Mouse (Mus musculus): ENCODE data around the gene Ino80e. TPM values are rescaled to one million over a fixed set of nuclear protein-coding genes. Genes with fewer than 3 reads are reported as not detected.

Ino80e gene
- polyA plus RNA-seq, 1 experiment = 39.6 TPM

DNA sequence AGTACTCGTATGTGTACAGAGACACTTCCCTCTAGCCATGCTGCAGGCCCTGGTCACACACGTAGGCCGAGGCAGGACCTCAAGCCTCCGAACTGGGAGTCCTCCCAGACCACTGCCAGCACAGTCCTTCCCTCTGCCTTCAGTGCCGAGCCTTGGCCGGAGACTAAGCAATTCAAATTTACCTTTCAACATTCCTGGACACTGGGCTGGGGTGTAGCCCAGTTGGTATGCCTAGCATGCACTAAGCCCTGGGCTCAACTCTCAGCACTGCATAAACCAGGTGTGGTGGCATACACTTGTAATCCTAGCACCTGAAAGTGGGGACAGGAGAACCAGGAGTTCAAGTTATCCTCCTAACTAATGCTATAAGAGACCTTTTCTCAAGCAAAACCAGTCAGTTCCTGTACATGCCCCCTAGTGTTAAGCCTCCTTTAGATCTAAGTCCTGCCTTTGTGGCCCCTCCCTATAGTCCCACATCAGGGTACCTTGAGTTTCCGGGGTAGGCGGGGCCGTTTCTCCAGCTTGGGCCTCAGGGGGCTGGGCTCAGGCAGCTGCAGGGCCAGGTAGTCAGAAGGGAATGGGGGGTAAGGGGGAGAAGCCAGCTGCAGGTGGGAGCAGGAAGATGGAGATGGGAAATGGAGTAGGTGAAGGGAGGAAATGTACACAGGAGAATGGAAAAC, 5.3 kb downstream of the Ino80e start:
- no peak for DNase-seq (ENCODE audit: low read depth)

DNA sequence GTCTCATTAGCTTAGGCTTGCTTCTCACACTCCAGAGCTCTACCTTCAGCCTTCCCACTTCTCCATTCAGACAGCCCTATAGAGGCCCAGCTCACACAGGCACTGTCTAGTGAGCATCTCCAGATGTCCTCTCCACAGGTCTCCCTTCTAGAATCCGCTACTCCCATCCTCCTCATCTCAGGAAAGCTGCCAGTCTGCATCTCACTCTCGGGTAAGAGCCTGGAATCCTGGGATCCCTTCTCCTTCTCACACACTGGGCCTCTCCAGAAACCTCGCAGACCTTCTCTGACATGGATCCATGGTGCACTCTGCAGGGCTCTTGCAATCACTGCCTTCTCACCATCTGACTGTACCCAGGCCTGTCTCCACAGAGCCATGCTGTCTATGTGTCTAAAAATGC, 6.5 kb downstream of the Ino80e start:
- no peak for DNase-seq (ENCODE audit: low read depth)

DNA sequence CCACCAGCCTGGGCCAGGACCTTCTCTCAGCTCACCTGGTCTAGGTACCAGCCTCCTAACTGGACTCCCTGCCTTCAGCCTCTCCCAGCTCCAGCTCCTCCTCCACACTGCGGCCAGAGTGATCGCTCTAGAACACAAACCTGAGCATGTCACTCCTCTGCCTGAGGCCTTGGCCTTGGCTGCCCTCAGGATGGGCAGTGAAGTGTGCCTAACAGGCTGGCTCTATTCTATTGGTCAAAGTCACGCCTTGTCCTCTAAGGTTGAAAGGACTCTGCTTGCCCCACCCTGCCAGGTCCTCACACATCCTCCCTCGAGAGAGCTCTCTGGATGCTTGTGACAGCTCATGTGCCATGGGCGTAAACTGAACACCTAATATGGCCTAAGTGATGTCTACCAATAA, 8.7 kb downstream of the Ino80e start:
- DNase-seq (ENCODE audit: low read depth) = no peak

DNA sequence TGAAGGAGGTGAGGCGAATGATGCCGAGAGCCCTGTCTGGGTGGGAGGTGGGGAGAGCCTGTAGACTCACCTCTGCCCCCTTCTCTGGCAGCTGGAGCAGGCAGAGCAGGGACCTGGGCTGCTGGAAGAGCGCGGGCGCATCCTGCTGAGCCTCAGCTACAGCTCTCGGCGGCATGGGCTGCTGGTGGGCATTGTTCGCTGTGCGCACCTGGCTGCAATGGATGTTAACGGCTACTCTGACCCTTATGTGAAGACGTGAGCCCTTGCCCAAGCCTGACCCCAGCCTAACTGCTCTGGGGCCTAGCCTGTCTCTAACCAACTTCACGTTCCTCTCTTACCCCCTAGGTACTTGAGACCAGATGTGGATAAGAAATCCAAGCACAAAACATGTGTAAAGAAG, 11.0 kb downstream of the Ino80e start:
- no peak for DNase-seq (ENCODE audit: low read depth)

DNA sequence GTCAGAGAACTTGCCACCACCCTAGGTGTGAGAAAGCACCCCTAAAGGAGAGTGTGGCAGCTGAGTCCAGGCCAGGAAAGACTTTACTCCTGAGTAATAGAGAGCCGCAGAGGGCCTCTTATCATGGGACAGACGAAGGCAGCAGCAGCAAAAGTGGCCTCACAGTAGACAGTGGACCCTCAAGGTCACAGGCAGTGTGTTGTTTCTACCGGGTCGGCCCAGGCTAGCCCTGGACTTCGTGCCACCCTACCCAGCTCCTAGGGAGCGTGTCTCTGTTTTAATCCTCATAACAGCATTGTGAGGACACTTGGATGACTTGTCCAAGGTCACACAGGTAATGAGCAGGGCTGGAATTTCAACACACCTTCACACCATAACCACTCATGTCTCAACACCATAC, 12.0 kb downstream of the Ino80e start:
- no peak for DNase-seq (ENCODE audit: low read depth)

DNA sequence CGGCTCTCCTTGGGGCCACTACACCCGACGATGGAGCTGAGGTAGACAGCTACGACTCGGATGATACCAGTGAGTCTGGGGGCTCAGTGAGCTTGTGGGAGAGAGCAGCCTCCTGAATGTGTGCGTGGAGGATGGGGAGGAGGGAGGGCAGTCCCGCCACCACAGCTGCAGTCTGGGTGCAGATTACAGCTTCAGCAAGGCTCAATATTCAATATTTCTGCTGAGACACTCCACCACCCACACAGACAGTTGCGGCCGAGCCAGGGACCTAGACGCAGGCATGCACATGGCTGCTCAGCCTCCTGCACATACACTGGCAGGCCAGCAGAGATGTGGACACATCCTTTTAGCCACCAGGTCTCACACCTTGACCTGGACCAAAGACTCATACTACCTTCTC, 13.4 kb downstream of the Ino80e start:
- no peak for DNase-seq (ENCODE audit: low read depth)

DNA sequence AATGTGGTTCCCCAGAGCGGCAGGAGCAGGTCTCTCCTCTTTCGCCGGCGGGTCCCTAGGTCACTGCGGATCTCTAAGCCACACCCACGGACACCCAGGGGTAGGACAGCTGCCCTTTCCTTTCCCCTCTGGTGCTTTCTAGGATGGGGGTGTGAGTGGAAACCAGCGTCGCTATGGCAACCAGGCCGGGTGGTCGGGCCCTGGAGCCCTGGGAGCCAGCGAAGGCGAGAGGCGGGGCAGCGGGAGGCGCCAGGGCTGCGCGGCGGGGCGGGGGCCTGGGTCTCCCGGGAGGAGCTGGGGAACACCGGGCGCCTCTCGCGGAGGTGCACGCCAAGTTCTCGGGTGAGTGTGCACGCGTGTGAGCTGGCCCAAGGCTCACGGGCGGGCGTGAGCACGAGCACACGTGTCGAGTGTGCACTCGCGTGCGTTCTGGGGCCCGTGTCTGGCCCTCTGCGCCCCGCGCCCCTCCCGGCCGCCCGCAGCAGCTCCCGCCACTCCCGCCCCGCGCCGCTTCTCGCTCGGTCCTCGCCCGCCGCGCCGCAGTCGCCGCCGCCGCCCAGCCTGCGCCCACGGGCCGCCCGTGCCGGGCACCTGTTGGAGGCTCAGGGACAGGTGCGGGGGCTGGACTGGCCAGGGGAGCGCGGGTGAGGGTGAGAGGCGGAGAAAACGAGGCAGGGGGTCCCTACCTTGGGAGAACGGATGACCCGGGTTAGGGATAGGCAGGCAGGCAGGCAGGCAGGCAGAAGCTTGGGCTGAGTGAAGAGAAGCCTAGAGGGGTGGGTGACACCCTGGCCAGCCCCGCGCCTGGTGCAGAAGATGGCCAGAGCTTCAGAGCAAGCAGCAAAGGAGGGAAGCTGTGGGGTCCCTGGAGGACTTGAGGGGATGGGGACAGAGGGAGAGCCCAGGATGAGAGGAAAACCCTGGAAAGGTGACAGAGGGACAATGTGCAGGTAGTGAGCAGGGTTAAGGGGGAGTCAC, 14.5 kb downstream of the Ino80e start:
- no peak for DNase-seq (ENCODE audit: low read depth)

DNA sequence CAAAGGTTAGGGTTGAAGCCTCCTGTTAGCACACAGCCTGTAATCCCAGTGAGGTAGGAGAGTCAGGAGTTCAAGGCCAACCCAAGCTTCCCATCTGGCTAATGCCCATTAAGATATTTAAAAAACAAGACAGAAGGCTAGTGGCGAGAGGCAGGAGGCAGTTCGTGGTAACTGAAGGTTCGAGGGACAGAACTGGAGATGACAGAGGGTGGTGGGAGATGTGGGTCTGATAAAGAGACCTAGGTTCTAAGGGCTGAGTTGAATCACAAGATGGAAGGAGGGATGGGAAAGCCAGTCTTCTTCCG, 15.1 kb downstream of the Ino80e start, which contains the start of gene Doc2a:
Doc2a (plus strand) TSS at position 301 of the 305 bp plus-strand sequence.
- no peak for DNase-seq (ENCODE audit: low read depth)

DNA sequence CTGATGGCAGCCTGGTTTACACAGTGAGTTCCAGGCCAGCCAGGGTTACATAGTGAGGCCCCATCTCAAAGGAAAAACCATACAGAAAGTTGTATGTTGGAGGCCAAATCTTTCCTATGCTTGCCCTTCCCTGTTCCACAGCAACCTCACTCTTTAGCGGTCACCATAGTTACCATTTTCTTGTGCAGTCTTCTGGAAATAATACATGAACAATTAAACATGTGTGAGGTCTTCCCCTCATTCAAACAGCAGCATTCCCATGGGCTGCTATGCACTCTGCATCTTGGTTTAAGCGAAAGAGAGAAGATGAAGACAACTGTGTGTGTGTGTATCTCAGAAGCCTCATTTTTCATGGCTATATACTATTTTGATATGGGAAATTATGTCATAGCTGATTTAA, 16.7 kb downstream of the Ino80e start:
- no peak for DNase-seq (ENCODE audit: low read depth)

DNA sequence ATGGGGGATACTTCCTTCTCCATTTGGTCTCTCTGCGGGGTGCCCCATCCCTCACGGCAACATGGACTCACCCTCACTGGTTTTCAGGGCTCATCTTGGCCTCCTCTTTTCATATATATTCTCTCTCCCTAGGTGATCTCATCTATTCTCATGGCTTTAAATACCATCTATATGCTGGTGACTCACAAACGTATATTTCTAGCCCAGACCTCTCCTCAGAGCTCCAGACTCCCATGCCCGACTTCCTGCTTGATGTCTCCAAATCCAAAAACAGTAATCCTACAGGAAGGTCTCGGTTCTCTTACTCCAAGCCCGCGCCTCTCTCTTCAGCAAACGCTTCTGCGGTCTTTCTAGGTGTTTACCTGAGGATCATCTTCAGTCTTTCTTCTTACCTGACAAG, 18.9 kb downstream of the Ino80e start:
- no peak for DNase-seq (ENCODE audit: low read depth)

DNA sequence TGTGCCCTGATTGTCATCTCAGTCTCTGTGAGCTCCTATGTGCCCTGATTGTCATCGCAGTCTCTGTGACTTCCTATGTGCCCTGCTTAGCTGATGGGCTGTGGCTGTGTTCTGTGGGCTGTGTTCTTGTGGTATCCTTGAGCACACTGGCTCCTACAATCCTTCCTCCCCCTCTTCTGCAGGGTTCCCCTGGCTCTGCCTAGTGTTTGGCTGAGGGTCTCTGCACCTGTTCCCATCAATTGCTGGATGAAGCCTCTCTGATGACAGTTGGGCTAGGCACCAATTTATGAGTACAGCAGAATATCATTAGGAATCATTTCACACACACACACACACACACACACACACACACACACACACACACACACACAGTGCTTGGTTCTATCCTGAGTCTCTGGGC, 28.9 kb downstream of the Ino80e start:
- no peak for DNase-seq (ENCODE audit: low read depth)

DNA sequence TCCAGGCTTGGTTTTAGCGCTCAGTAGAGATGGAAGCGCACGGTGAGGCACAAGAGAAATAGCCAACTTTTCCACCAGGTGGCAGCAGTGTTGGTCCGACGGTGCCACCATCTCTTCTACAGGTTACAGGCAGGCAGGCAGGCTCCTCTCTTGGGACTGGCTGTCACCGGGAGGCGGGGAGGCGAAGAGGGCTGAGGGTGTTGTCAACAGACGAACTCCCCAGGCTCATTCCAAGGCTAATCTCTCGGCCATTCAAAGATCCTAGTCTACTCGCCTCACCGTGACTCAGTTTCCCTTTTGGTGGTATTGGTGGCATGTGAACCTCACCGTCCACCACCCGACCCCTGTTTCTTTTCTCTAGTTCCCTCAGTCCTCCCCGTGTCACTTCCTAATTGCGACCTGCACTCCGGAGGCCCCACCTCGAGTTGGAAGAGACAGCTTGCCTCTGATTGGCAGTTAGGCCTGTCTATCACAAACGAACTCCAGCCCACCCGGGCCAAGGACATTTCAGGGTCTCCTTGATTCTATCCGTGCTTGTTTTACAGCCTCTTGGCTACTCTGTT, 30.1 kb downstream of the Ino80e start:
- no peak for DNase-seq (ENCODE audit: low read depth)

DNA sequence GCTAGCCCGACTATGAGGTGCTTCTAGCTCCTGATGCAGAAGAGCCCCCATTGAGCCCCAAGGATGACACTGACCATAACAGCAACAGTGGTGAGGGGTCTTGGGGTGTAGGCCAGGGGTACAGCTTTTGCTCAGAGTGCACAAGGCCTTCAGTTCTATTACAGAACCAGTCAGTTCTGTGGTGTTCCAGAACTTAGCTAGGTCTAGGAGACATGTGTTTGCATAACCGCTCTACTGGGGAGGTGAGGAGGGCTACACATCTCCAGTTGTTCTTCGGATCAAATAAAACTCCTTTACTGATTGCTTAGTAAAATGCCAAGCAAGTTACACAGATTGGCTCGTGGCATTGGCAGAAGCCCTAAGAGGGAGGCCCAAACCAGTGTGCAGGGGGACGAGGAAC, 30.6 kb downstream of the Ino80e start, which contains the start of gene 4930451I11Rik:
4930451I11Rik (minus strand) TSS at position 101 of the 400 bp plus-strand sequence.
- DNase-seq (ENCODE audit: low read depth) = no peak

DNA sequence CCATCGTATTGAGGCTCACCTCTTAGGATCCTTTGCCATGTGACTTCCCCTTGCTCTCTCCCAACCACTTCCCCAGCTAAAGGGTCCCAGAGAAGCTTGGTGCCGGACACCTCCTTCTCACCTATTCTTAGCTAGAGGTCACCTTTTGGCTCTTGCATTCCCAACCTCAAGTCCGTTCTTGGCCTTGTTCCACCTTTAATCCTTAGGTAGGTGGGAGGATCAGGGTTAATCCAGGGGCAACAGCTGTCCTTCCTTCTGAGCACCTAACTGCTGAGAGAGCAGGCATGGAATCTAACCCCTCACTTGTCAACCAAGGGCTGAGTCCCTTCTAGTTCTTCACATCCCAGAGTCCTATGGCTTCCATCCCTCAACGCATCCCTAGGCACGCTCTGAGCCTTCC, 36.2 kb downstream of the Ino80e start:
- no peak for DNase-seq (ENCODE audit: low read depth)

DNA sequence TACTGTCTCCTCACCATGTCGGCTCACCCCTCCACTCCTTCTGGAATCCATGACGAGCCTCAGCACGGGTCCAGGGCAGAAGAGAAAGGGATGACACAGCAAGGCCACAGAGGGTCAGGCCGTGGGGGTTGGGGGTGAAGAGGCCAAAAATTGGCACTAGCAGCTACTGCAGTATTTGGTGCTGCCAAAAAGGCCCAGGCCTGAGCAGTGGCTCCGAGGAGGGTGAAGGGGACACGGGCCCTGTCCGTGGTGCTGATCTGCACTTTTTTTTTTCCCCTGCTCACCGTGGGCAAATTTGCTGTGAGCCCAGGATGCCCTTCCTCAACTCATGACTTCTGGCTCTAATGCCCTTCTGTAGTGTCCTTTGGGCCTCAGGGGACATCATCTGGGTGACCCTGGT, 36.8 kb downstream of the Ino80e start:
- DNase-seq (ENCODE audit: low read depth) = no peak

DNA sequence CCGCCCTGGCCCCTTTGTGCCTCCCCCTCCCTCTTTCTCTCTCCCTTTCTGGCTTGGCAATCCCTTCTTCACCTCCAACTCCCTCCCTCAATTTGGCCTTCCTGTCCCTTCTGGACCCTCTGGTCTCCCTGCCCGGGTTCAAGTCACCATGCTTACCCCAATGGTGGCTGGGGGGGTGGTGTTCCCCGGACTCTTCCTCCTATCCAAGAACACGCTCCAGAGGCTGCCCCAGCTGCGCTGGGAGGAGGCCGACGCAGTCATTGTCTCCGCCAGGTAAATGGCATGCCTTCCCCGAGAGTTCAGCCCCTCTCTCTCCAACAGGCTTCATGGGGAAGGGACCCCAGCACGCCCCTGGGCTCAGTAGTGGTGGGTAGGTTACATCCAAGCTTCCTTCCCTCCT, 38.2 kb downstream of the Ino80e start:
- no peak for DNase-seq (ENCODE audit: low read depth)

DNA sequence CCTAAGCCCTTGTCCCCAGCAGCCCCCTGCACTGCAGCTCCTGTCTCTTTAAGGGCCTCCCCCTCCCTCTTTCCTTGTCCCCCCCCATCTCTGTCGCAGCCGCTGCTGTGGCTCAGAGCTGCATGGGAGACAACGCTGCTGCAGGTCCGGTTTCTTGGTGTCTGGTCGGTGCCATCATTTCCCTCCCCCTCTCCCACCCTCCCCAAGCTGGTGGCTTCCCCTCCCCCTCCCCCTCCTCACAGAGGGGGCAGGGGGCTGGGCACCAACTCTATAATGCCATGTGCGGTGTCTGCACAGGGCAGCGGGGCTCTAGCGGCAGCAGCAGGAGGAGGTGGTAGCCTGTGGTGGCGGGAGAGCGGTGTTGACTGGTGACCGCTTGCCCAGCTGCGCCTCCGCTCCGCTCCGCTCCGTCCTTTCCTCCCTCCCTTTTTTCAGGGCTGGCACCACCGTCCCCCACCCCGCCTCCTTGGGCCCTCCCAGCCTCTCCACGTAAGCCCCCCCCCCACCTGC, 38.9 kb downstream of the Ino80e start:
- no peak for DNase-seq (ENCODE audit: low read depth)

DNA sequence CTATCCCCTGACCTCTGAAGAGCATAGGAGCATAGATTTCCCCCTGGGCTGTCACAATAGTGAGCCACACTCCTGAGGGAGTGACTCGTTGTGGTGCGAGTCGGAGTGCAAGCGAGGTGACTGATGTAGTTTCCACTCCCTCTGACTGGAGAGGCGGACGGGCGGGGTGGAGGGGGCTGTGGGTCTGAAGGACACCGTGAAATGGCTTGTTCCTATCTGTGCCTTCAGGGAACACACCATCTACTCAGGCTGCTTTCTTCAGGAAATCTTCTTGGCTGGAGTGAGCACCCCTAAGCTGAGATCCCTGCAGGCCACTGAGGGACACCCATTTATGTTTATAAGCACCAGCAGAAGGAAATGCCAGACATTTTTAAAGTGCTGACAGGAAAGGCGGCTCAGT, 39.4 kb downstream of the Ino80e start:
- no peak for DNase-seq (ENCODE audit: low read depth)

DNA sequence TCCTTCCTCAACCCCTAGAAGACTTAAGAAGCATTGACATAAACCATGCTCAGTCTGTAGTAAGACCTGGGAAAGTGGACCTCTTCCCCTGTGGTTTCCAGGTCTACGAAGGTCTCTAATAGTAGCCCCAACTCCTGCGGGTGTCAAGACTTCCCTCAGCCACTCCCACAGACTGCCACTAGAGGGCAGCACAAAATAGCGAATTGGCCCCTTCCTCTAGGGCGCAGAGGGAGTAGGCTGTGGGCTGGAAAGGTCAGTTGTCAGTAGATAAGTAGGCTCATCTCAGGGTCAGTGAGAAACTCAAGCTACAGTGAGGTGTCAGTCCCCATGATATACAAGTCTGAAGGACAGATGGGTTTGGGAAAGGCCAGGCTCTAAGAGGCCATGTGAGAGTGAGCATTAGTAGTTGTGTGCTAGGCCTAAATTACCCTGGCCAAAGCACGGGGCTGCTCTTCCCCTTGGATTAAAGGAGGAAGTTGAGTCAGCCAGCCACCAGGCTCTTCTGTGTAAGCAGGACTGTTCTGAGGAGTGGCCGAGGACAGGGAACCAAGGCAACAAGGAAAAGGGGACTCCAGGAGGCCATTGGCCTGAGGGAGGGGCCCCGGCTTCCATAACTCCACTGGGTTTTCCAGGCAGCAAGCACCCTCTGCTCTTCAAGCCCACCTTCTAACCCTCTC, 40.2 kb downstream of the Ino80e start:
- DNase-seq (ENCODE audit: low read depth) = no peak

DNA sequence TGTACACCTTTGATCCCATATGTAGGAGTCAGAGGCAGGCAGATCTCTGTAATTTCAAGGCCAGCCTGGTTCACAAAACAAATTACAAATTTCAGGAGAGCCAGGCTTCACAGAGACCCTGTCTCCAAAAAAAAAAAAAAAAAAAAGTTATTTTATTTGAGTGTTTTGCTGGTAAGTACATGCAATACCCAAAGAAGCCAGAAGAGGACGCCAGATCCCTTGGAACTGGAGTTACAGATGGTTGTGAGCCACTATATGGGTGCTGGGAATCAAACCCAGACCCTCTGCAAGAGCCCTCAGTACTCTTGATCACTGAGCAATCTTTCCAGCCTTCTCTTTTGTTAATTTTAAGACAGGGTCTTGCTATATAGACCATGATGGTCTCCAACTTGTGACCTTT, 43.4 kb downstream of the Ino80e start:
- DNase-seq (ENCODE audit: low read depth) = no peak

DNA sequence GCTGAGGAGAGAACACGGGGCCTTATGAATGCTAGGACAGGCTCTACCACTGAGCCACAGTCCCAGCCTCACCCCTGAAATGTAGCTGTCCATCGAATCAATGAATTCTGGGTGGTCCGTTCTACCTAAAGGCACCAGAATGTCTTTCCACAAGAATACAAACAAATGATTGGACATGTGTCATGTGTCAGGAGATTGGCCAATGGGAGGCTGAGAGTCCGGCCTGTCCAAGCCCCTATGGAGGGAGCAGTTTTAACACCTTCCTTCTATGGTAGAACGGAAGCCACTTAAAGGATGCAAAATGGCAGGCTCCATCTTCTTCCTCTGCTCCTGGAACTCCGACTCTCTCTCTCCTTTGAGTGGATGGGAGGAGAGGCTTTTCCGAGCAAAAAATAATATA, 44.6 kb downstream of the Ino80e start:
- DNase-seq (ENCODE audit: low read depth) = no peak

DNA sequence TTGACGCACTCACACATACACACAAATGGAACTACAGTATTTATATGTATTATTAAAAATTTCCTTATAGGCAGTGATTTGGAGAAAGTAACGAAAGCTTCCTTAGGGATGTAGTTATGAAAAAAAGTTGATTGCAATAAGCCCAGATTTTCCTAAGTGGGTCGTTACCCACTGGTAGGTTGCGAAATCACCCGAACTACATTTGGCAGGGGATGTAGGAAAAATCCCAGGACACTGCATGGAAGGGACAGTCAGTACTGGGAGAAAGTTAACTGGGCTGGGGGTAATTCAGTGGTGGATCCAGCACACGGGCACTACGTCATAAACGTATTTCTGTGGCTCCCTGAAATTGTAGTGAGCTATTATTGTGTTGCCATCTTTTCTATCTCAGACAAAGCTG, 45.7 kb downstream of the Ino80e start:
- DNase-seq (ENCODE audit: low read depth) = no peak
